Mouse (Mus musculus) adrenal gland, postnatal 10 days (tissue): ENCODE data around the gene Elfn1. TPM values are rescaled to one million over a fixed set of nuclear protein-coding genes. Genes with fewer than 3 reads are reported as not detected.

Experiments
- DNase-seq: peaks from one replicate; pipeline ENCODE4 v3.0.0; 2021; ENCODE audit warnings: mixed read lengths
- total RNA-seq, 2 experiments: library from RNA; stranded (reverse); gene quantifications; 2 replicates each; pipeline ENCODE4 v1.2.3; 2021

The Elfn1 gene
- total RNA-seq, 2 experiments from 2014 or later: 1.1 to 2.2 TPM

DNA sequence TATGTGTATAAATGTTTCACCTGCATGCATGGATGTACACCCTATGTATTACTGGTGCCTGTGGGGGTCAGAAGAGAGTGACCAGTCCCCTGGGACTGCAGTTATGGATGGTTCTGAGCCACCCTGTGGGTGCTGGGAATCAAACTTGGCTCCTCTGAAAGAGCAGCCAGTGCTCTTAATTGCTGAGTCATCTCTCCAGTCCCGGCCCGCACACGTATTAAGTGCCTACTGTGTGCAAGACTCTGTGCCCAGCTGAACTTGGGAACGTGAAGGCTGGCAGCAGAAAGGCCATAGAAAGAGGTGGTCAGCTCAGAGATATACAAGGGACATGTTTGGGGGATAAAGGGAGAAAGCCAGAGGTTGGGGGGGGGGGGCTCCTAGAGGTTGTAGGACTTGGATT, 68.8 kb downstream of the Elfn1 start:
- no peak for DNase-seq

DNA sequence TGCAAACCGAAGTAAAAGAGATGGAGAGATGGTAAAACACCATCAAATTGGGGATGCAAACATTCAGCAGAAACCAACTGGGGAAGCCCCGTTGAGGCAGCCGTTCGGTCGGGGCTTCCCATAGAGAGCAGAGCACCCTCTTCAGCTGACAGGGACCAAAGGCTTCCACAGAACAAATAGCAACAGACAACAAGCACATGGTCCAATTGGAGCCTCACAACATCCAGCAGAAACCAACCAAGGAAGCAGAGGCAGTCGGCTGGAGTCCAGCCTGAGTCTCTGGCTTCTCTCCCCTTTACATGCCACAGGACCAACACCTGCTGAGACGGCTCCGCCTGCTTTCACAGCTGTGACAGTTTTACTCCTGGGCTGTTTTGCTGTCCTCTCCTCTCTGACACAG, 69.7 kb downstream of the Elfn1 start:
- DNase-seq: no peak

DNA sequence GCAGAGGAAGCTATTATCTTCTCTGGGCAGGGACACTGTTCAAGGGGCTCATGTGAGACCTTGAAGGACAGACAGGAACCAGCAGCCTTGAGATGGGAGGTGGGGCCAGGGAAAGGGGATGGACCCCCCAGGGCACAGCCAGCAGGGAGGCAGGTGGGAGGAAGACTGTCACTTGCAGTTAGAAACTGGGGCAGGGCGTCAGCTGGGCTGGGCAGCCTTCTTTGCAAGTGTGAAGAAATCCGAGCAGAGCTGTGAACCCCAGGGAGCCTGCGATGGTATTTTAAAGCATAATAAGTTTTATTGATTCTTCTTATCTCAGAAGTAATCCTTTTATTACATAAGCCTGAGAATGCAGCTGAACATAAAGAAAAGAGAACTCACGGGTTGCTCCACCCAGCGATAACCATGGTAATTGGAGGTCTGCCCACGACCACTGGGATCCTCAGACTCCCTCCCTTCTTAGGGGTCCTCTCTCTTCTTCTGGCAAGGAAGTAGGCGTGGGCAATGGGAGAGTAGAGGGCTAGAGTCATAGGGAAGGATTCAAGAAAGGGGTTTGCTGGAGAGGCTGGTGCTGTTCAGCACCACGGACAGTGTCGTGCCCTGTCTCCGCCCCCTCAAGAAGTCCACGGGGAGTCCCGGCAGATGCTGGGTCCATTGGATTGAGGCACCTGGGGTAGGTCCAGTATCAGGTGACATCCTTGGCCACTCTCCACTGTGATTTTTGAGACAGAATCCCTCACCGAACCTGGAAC, 71.0 kb downstream of the Elfn1 start:
- DNase-seq: peak; percentile 59

DNA sequence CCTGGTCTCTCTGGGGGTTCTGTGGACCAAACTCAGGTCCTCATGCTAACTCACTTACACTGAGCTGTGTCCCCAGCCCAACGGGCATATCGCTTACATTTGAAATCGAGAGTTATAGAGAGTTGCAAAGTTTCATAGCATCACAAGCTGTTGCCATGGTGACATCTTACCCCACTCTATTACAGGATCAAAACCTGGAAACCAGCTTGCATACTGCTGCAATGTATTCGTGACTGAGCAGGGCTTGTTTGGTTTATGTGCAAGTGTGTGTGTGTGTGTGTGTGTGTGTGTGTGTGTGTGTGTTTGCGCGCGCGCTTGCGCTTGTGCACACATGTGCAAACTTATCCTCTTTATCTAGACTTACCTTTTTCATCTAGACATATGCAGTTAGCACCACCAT, 71.6 kb downstream of the Elfn1 start:
- DNase-seq: no peak

DNA sequence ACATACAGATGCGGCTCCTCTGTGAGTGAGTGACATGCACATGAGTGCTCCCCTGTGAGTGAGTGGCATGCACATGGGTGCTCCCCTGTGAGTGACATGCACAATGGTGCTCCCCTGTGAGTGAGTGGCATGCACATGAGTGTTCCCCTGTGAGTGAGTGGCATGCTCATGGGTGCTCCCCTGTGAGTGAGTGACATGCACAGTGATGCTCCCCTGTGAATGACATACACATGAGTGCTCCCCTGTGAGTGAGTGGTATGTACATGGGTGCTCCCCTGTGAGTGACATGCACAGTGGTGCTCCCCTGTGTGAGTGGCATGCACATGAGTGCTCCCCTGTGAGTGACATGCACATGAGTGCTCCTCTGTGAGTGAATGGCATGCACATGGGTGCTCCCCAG, 74.2 kb downstream of the Elfn1 start:
- DNase-seq: no peak

DNA sequence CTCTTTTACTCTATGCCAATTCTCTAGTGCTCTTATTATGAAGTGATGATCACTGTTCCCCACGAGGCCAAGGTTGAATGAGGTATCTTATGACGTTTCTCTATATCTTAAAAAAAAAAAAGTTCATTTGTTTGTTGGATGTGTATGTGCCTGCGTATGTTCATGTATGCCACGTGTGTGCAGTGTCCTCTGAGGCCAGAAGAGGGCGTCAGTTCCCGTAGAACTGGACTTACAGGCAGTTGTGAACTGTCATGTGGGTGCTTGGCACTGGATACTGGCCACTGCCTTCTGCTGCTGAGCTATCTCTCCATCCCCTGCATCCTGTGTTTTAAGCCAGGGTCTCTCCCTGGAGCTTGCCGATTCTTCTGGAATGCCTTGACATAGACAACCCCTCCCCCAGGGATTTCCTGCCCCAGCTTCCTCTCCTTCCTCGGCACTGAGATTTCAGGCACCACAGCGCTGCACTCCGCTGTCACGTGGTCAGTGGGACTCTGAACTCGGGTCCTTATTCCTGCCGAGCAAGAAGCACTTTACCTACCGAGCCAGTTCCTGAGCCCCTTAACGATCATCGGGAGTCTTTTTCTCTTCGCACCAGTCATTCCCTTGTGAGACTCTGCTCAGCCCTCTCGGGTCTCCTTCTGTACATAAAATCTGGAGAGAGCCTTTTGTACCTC, 77.5 kb downstream of the Elfn1 start:
- DNase-seq: no peak

- DNase-seq: no peak
Measured at GRCm38 (mm10) chr5:139991531-139991930, 83.8 kb downstream of the Elfn1 start.

- DNase-seq: peak; percentile 64
Measured at GRCm38 (mm10) chr5:139998321-139998720, 90.6 kb downstream of the Elfn1 start.

DNA sequence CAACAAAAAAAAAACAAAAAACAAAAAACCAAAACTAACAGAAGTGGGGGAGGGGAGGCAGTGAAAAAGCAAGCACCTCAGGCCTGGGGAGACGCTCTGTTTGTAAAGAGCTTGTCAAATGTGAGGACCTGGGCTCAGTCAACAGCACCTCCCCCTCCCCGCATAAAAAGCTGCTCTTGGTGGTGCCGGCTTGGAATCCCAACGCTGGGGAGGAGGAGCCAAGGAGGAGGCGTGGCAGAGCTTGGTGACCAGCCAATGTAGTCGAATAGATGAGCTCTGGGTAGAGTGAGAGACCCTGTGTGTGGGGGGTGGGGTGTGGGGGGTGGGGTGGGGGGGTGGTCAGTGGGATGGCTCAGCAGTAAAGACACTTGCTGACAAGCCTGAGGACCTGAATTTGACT, 91.2 kb downstream of the Elfn1 start:
- no peak for DNase-seq

- no peak for DNase-seq
Measured at GRCm38 (mm10) chr5:140002541-140002940, 94.8 kb downstream of the Elfn1 start.

DNA sequence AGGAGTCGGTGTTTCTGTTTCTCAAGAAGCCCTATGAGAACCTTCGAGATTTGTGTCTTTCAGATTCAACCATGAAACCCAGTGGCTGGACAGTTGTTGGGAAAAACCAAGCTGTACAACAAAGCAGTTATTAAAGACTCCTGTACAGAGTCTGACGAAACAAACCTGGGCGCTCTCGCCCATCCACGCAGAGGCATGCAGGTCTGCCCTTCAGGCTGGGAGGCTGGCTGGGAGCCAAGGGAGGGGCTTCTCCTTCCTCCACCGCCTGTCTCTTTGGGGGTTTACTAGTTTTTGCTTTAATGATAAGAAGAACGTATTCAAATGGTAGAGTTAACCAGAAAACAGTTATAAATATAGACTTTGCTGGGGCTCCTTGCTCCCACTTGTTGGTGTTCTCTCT, 99.1 kb downstream of the Elfn1 start:
- DNase-seq: no peak

- DNase-seq: no peak
Measured at GRCm38 (mm10) chr5:140007656-140008522, 100.1 kb downstream of the Elfn1 start.

DNA sequence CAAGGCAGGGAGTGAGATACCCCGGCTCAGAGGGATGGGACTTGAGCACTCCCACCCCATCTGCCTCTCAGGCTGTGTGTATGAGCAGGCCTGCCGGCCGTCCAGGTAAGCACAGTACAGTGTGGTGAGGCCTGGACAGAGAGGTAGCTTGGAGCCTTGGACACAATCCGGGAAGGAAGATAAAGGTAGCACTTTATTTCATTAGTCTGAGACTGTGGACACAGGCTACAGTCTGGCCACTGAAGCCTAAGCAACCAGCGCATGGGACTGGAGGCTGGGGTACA, 100.7 kb downstream of the Elfn1 start:
- no peak for DNase-seq

- no peak for DNase-seq
Measured at GRCm38 (mm10) chr5:140009083-140009655, 101.4 kb downstream of the Elfn1 start.

GRCm38 (mm10) chr5:140010405-140010804, 102.7 kb downstream of the Elfn1 start:
- no peak for DNase-seq

GRCm38 (mm10) chr5:140012286-140012967, 104.7 kb downstream of the Elfn1 start:
- no peak for DNase-seq

- no peak for DNase-seq
Measured at GRCm38 (mm10) chr5:140013652-140014051, 105.9 kb downstream of the Elfn1 start.

DNA sequence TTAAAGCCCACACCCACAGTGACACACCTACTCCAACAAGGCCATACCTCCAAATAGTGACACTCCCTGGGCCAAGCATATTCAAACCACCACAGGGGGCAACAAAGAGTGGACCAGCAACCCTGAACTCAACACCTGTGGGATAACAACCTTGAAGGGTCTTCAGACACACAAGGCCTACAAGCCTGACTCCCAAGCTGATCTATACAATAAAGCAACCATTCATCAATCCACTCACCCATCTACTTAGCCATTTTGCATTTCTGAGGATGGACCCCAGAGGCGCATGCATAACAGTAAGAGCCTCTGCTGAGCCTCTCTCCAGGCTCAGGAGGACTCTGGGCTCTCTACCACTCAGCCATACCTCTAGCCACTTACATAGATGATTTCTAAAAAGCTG, 109.2 kb downstream of the Elfn1 start:
- DNase-seq: no peak

- no peak for DNase-seq
Measured at GRCm38 (mm10) chr5:140018780-140019179, 111.0 kb downstream of the Elfn1 start.

GRCm38 (mm10) chr5:140019616-140020015, 111.9 kb downstream of the Elfn1 start:
- no peak for DNase-seq

DNA sequence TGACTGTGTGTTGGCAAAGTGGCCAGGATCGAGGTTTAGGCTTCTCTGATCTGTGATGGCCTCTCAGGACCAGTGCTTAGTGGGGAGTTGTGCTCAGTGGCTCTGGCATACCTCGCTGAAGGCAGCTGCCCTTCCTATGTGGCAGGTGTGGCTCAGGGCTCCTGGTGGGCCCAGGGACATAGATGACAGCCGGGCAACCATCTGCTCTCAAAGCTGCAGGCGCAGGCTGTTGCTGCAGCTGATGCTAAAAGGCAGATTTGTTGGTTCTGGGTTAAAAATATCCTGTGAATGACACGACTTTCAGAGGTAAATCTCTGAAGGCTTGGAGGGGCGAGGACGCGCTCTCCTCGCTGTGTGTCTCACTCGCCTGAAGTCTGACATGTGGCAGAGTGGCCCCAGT, 114.0 kb downstream of the Elfn1 start:
- no peak for DNase-seq

- no peak for DNase-seq
Measured at GRCm38 (mm10) chr5:140022861-140023260, 115.1 kb downstream of the Elfn1 start.
